Mouse (Mus musculus) E14TG2a.4 (cell line): ENCODE data around the gene Stac2.

Source experiments
- CTCF ChIP-seq: conservative IDR thresholded peaks from 2 replicates; pipeline ENCODE4 v1.5.1; 2014; ENCODE audit warnings: low read length
- NANOG ChIP-seq: IDR thresholded peaks from 2 replicates; pipeline ENCODE4 v1.6.1; 2014; ENCODE audit warnings: borderline replicate concordance, low read length, mixed read lengths

DNA sequence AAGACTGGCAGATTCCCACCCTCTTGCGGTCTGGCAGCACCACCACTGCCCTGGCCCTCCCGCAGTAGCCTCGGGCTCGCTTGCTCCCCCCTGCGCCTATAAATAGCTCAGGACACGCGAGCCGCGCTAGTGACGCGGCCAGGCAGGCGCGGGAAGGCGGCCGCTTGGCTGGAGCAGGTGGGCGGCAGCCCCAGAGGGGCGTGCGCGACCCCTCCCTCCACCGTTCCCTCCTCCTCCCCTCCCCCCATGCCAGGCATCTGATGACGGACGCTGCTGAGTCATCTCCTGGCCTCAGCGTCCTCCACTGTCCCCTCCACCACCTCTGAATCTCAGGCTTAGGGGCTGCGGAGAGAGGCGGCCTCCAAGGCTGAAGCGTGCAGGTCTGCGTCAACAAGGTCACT, 17.3 kb downstream of the Stac2 start:
- no peak for TF ChIP-seq CTCF
- TF ChIP-seq NANOG: no peak
